Mouse (Mus musculus) CH12.LX (cell line): Measurements from ENCODE around the gene Hist1h3e. TPM values are rescaled to one million over a fixed set of nuclear protein-coding genes. Genes with fewer than 3 reads are reported as not detected.
"Not testable (repeated sequence)": the region's sequence is repeated elsewhere in the genome, so short reads cannot be mapped to it uniquely, and the experiment has no call there.

Experiments used
- DNase-seq: peaks from one replicate; pipeline ENCODE4 v3.0.0-alpha.2; 2013; ENCODE audit errors: extremely low read depth
- H3K27ac ChIP-seq: 2 replicates; pipeline ENCODE4 v1.5.1; 2012; ENCODE audit warnings: low read depth, mild to moderate bottlenecking, control low read depth, moderate library complexity; ENCODE audit not compliant: insufficient read depth
- H3K27me3 ChIP-seq: replicated peaks from 2 replicates; pipeline ENCODE3; 2012; ENCODE audit warnings: inconsistent platforms
- H3K36me3 ChIP-seq, 2 experiments: replicated peaks in 1 of 2; 2 replicates each; pipeline versions ENCODE3 to v1.6.1; 2012; ENCODE audit warnings: inconsistent platforms in 1 of 2, low read length in 1 of 2, mild to moderate bottlenecking in 1 of 2, mixed read lengths in 1 of 2, moderate library complexity in 1 of 2; ENCODE audit not compliant: control insufficient read depth in 1 of 2, insufficient read depth in 1 of 2
- H3K4me1 ChIP-seq, 2 experiments: 2 replicates each; pipeline ENCODE4 v1.6.1; 2012; ENCODE audit warnings: inconsistent platforms in 1 of 2, moderate library complexity in 1 of 2; ENCODE audit not compliant: insufficient read depth in 2 of 2, control insufficient read depth in 1 of 2
- H3K4me2 ChIP-seq: 2 replicates; pipeline ENCODE4 v1.6.1; 2012; ENCODE audit warnings: low read depth, mild to moderate bottlenecking, control low read depth; ENCODE audit not compliant: poor library complexity, insufficient read depth, severe bottlenecking
- H3K4me3 ChIP-seq, 3 experiments: fragments of 150-350 bp in 1 of 3; sonication (generic) in 1 of 3; replicated peaks in 1 of 3; 2 replicates each; pipeline versions ENCODE3 to v1.5.1; 2011 to 2012; ENCODE audit warnings: low read depth in 2 of 3, low read length in 2 of 3, mild to moderate bottlenecking in 2 of 3, moderate library complexity in 2 of 3, control low read depth in 1 of 3, improper control_type of control experiment in 1 of 3, inconsistent platforms in 1 of 3, mixed read lengths in 1 of 3; ENCODE audit not compliant: poor library complexity in 1 of 3
- H3K79me2 ChIP-seq: replicated peaks from 2 replicates; pipeline ENCODE4 v1.6.1; 2012; ENCODE audit warnings: mild to moderate bottlenecking, moderate library complexity; ENCODE audit not compliant: control insufficient read depth, poor library complexity, insufficient read depth, severe bottlenecking; ENCODE audit errors: extremely low read depth
- H3K9ac ChIP-seq: 2 replicates; pipeline ENCODE4 v1.6.1; 2012; ENCODE audit warnings: low read depth, mild to moderate bottlenecking, control low read depth, moderate library complexity; ENCODE audit not compliant: insufficient read depth
- H3K9me3 ChIP-seq: replicated peaks from 2 replicates; pipeline ENCODE3; 2012; ENCODE audit warnings: low read length, inconsistent platforms, mixed read lengths
- CHD1 ChIP-seq: IDR thresholded peaks from 2 replicates; pipeline ENCODE4 v1.6.1; 2012; ENCODE audit warnings: low read depth, low read length, improper control_type of control experiment, inconsistent platforms
- CHD2 ChIP-seq: IDR thresholded peaks from 2 replicates; pipeline ENCODE4 v1.6.1; 2011; ENCODE audit warnings: low read length, improper control_type of control experiment
- E2F4 ChIP-seq: IDR thresholded peaks from 2 replicates; pipeline ENCODE4 v1.6.1; 2011; ENCODE audit warnings: low read depth, low read length, improper control_type of control experiment; ENCODE audit not compliant: insufficient replicate concordance
- HCFC1 ChIP-seq: IDR thresholded peaks from 2 replicates; pipeline ENCODE4 v1.6.1; 2012; ENCODE audit warnings: low read depth, mild to moderate bottlenecking, inconsistent platforms, low read length, improper control_type of control experiment
- MEF2A ChIP-seq: IDR thresholded peaks from 2 replicates; pipeline ENCODE4 v1.6.1; 2014; ENCODE audit warnings: low read depth, mild to moderate bottlenecking, inconsistent platforms, low read length, improper control_type of control experiment, borderline replicate concordance
- MXI1 ChIP-seq: IDR thresholded peaks from 2 replicates; pipeline ENCODE4 v1.6.1; 2011; ENCODE audit warnings: mild to moderate bottlenecking, low read depth, low read length, improper control_type of control experiment
- NELFE ChIP-seq: IDR thresholded peaks from 2 replicates; pipeline ENCODE4 v1.6.1; 2011; ENCODE audit warnings: low read depth, low read length, improper control_type of control experiment
- NRF1 ChIP-seq: IDR thresholded peaks from 2 replicates; pipeline ENCODE4 v1.6.1; 2014; ENCODE audit warnings: low read depth, mild to moderate bottlenecking, inconsistent platforms, low read length, improper control_type of control experiment, moderate library complexity
- POLR2A ChIP-seq: IDR thresholded peaks from 2 replicates; pipeline ENCODE4 v1.6.1; 2011; ENCODE audit warnings: low read depth, mild to moderate bottlenecking, improper control_type of control experiment, low read length
- POLR2AphosphoS2 ChIP-seq: IDR thresholded peaks from 2 replicates; pipeline ENCODE4 v1.6.1; 2011; ENCODE audit warnings: low read depth, low read length, improper control_type of control experiment
- RCOR1 ChIP-seq: conservative IDR thresholded peaks from 2 replicates; pipeline ENCODE4 v1.6.1; 2012; ENCODE audit warnings: low read depth, mild to moderate bottlenecking, inconsistent platforms, low read length, improper control_type of control experiment
- SIN3A ChIP-seq: IDR thresholded peaks from 2 replicates; pipeline ENCODE4 v1.6.1; 2012; ENCODE audit warnings: low read length, improper control_type of control experiment, inconsistent platforms
- TBP ChIP-seq: conservative IDR thresholded peaks from 2 replicates; pipeline ENCODE4 v1.6.1; 2011; ENCODE audit warnings: low read depth, low read length, improper control_type of control experiment
- TCF12 ChIP-seq: IDR thresholded peaks from 2 replicates; pipeline ENCODE4 v1.6.1; 2014; ENCODE audit warnings: low read depth, mild to moderate bottlenecking, inconsistent platforms, low read length, improper control_type of control experiment
- UBTF ChIP-seq: IDR thresholded peaks from 2 replicates; pipeline ENCODE4 v1.6.1; 2012; ENCODE audit warnings: low read depth, mild to moderate bottlenecking, inconsistent platforms, low read length, improper control_type of control experiment, moderate library complexity
- ZMIZ1 ChIP-seq: IDR thresholded peaks from 2 replicates; pipeline ENCODE4 v1.6.1; 2012; ENCODE audit warnings: low read depth, mild to moderate bottlenecking, inconsistent platforms, low read length, improper control_type of control experiment
- dilution Hi-C: fragments of 300-500 bp; cut with MboI; formaldehyde crosslinking; loops from 2 replicates; pipeline ENCODE4 v1.14.3; 2020; ENCODE audit warnings: low sequenced_read_pairs; ENCODE audit not compliant: extremely low pct_unique_long_range_greater_than_20kb, extremely low pct_ligation_motif_present
- in situ Hi-C: fragments of 300-500 bp; cut with MboI; formaldehyde crosslinking; loops from 3 replicates; pipeline ENCODE4 v1.14.3; 2019; ENCODE audit warnings: low sequenced_read_pairs, low pct_ligation_motif_present, low pct_unique_long_range_greater_than_20kb, mixed read lengths
- polyA plus RNA-seq: library from polyadenylated mRNA; unstranded; fragments of >175 nt; gene quantifications from 2 replicates; pipeline ENCODE4 v1.2.1, GENCODE M21; 2012; ENCODE audit warnings: low read depth; ENCODE audit not compliant: insufficient read length
- total RNA-seq, 2 experiments: library from RNA; depleted of rRNA; stranded (reverse); fragments of 300-350 nt in 1 of 2; fragments of >200 nt in 1 of 2; gene quantifications; 2 replicates each; pipeline ENCODE4 v1.2.3; 2012 to 2014

The Hist1h3e gene
- total and polyA plus RNA-seq, 3 experiments: 3.1 to 1,484 (median 24.2) TPM

GRCm38 (mm10) chr13:23575271-23575851 is 13.2 kb upstream of the Hist1h3e start, which contains the start of gene Hist1h3d (continued):
- TF ChIP-seq MEF2A (no peak), SIN3A (no peak; the same call in none of the 2 replicates), CHD2 (no peak), TBP (peak; percentile 99)

GRCm38 (mm10) chr13:23574546-23575170 is 12.5 kb upstream of the Hist1h3e start:
- H3K27me3 ChIP-seq, H3K9me3 ChIP-seq, H3K36me3 ChIP-seq, H3K79me2 ChIP-seq, dilution Hi-C loops: not testable (repeated sequence)
- H3K4me1 ChIP-seq: peaks cover 0 to 15% of the 10 kb centered on the region in 2 experiments; a peak in 2 of 4 replicates
- in situ Hi-C loops: loop anchor here (25.0 kb wide), 1 partner anchor 1837 kb away; the partner anchor contains the start of gene Hist1h4j
- H3K9ac ChIP-seq: peak overlapping the region; percentile 66; the same call in 1 of the 2 replicates
- TF ChIP-seq MEF2A (0 out of 2 replicates have a peak, but pooled peaks have one; percentile 6), RCOR1 (0 out of 2 replicates have a peak, but pooled peaks have one; percentile 45), CHD1 (peak; percentile 84), ZMIZ1 (peak; percentile 98), POLR2AphosphoS2 (peak; percentile 92), POLR2A (peak; percentile 85), UBTF (peak; percentile 80; the same call in 1 of the 2 replicates), SIN3A (0 out of 2 replicates have a peak, but pooled peaks have one; percentile 3), NELFE (peak; percentile 81)
- H3K4me3 ChIP-seq: peak overlapping the region in 1 of 3 experiments; percentile 15
- peak overlapping the region; percentile 77 for H3K27ac ChIP-seq
- H3K4me2 ChIP-seq: peak overlapping the region; percentile 56; the same call in 1 of the 2 replicates
- DNase-seq: peak; percentile 58

GRCm38 (mm10) chr13:23573898-23574524 is 11.8 kb upstream of the Hist1h3e start, which contains the start of the genes Hist1h2bf and Hist1h2ad:
Gene Hist1h2bf (minus strand): TSS chr13:23574196.
Gene Hist1h2ad (plus strand): TSS chr13:23574381.
- peak; percentile 99 for DNase-seq
- H3K9ac ChIP-seq: peak within 1 kb of the TSS; percentile 91
- H3K79me2 ChIP-seq, H3K27me3 ChIP-seq, dilution Hi-C loops, H3K9me3 ChIP-seq, H3K36me3 ChIP-seq: not testable (repeated sequence)
- in situ Hi-C loops: loop anchor here (25.0 kb wide), 1 partner anchor 1837 kb away; the partner anchor contains the start of gene Hist1h4j
- peak within 1 kb of the TSS; percentile 34 to 59 (median 39) for H3K4me3 ChIP-seq
- H3K27ac ChIP-seq: peak within 1 kb of the TSS; percentile 93
- H3K4me1 ChIP-seq: peaks cover 0 to 15% of the 10 kb centered on the region in 2 experiments; a peak in 2 of 4 replicates
- peak within 1 kb of the TSS; percentile 76 for H3K4me2 ChIP-seq
- TF ChIP-seq CHD2 (peak; percentile 98), MEF2A (0 out of 2 replicates have a peak, but pooled peaks have one; percentile 24), HCFC1 (peak; percentile 17; the same call in 1 of the 2 replicates), ZMIZ1 (0 out of 2 replicates have a peak, but pooled peaks have one; percentile 90), SIN3A (0 out of 2 replicates have a peak, but pooled peaks have one; percentile 57), MXI1 (peak; percentile 58; the same call in 1 of the 2 replicates), TBP (peak; percentile 98), NRF1 (peak; percentile 18), TCF12 (peak; percentile 96), POLR2A (peak; percentile 42), E2F4 (peak; percentile 98), UBTF (peak; percentile 5; the same call in 1 of the 2 replicates)
